Mouse (Mus musculus) cerebellum, adult 9-10 months (tissue): ENCODE results near the gene Ugt1a5.

Experiments
- DNase-seq: peaks from one replicate; pipeline ENCODE4 v3.0.0; 2022

Gene Ugt1a5

DNA sequence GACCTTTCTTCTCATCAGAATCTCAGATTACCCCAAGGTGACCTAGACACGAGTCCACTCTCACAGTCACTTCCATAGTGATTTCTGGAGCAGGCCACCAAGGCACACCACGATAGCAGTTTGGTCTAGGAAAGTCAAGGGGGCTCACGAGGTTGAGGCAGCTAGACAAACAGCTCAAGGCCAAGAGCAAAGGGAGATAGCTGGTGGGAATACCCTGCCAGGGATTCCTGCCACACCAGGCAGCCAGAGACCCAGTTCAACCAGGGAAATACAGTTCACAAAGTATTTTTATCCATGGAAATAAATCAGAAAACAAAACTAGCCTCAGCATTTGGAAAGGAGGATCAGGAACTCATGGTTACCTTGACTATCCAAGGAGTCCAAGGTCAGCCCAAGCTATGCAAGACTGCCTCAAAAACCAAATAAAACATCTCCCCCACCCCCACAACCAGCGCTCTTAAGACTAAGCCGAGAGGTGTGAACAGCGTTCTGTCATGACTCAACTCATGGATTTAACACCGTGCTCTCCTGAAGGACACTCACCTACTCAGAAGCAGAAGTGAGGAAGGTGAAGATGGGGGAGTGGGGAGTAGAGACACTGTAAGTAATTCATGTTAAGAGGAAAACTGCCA, 98.5 kb downstream of the Ugt1a5 start:
- no peak for DNase-seq

DNA sequence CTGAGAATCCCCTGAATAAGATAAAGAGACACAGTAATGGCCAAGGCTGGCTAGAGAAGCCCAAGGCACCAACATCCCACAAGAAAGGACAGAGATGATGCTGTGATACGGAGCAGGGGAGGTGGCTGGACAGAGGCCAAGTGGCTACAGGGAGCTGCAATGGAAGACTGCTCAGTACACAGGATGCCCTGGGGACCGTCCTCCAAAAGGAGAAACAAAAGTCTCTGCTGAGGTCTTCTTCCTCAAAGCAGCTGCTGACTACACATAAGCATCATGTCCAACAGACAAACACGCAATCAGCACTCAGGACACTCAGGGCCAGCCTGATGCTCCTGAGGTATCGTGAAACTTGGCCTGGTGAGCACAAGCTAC, 99.0 kb downstream of the Ugt1a5 start:
- DNase-seq, result no peak

DNA sequence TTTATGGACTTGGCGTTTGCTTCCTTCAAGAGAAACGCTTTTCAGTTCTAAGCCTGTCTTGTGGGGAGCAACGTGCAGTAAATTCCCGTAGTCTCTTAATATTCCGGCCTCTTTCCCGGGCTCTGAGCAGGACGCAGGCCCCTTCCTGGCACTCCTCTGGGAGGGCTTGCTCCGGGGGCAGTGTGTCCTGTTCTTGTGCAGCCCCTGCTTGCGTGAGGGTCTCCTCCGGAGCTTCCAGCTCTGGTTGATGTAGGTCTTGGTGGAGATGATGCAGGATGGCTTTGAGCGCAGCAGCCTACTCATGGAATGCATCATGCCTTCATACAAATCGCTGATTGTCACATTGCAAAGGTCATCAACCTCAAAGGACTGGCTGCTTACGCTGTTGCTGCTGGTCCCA, 100.3 kb downstream of the Ugt1a5 start:
- no peak for DNase-seq

DNA sequence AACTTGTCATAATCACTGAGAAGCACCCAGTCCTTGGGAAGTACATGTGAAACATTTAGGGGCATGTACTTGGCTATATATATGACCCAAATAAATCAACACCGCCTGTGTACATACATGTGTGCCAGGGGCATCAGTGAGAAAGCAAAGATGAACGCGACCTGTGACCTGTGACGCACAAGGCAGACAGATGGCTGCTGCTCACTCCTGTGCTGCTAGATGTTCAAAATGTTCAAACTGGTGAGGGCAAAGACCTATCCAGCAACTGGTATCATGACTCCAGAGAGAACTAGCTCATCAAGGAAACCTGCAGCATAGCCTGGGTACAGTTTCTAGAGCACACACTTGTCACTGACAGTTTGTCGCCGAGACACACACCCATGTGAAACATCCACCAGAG, 101.7 kb downstream of the Ugt1a5 start:
- no peak for DNase-seq

DNA sequence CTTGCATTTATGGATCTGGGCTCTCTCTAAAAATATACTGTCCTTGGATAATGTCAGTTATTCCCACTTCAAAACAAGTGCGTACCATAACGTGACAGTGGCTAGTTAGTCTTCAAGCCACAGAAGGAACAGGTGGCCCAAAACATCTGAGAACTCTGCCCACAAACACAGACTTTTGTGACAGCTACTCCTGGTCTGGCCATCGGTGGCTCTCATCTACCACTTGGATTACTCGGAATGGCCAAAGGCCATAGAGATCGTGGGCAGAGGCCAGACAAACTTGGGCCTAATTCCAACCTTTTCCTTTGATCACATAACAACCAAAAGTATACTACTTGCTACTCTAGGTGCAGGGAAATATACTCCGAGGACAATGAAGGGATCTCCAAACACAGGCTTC, 102.3 kb downstream of the Ugt1a5 start:
- no peak for DNase-seq
